Mouse (Mus musculus) v-Abl transformed pro-B cells (cell line): ENCODE measurements around the gene Cnga2.
"Not testable (repeated sequence)": the region's sequence is repeated elsewhere in the genome, so short reads cannot be mapped to it uniquely, and the experiment has no call there.

Experiments
- in situ Hi-C, 2 experiments: fragments of 400-800 bp; cut with MboI; formaldehyde crosslinking; loops; one replicate each; pipeline ENCODE4 v1.15.1; 2025; ENCODE audit not compliant: unreplicated experiment in 2 of 2

Cnga2 gene

GRCm38 (mm10) chrX:71991549-71991948, at the start of gene Cnga2:
Cnga2 (plus strand) TSS chrX:71991849.
- in situ Hi-C loops: no loop called here

- in situ Hi-C loops: loop anchor here (25.0 kb wide), 2 partner anchors 509 to 866 kb away; no protein-coding TSS in a partner anchor
Measured at GRCm38 (mm10) chrX:71946631-71947030, 45.0 kb upstream of the Cnga2 start.

GRCm38 (mm10) chrX:71958366-71958765, 33.3 kb upstream of the Cnga2 start:
- in situ Hi-C loops: no loop called here

GRCm38 (mm10) chrX:71962073-71963051, 29.3 kb upstream of the Cnga2 start, which contains the start of gene Prrg3:
Prrg3 (plus strand) TSS chrX:71962624.
- in situ Hi-C loops: no loop called here

- in situ Hi-C loops: no loop called here
Measured at GRCm38 (mm10) chrX:71963275-71963912, 28.3 kb upstream of the Cnga2 start.

GRCm38 (mm10) chrX:71968216-71968615, 23.4 kb upstream of the Cnga2 start:
- in situ Hi-C loops: no loop called here

GRCm38 (mm10) chrX:71968816-71969215, 22.8 kb upstream of the Cnga2 start:
- in situ Hi-C loops: no loop called here

GRCm38 (mm10) chrX:71971325-71971724, 20.3 kb upstream of the Cnga2 start:
- in situ Hi-C loops: no loop called here

GRCm38 (mm10) chrX:71972686-71973085, 19.0 kb upstream of the Cnga2 start, which contains the start of gene Fate1:
Fate1 (plus strand) TSS chrX:71972986.
- in situ Hi-C loops: no loop called here

- in situ Hi-C loops: not testable (repeated sequence)
Measured at GRCm38 (mm10) chrX:71977681-71978080, 14.0 kb upstream of the Cnga2 start.

GRCm38 (mm10) chrX:71980443-71980842, 11.2 kb upstream of the Cnga2 start:
- in situ Hi-C loops: no loop called here

GRCm38 (mm10) chrX:71981322-71981721, 10.3 kb upstream of the Cnga2 start:
- in situ Hi-C loops: no loop called here

- in situ Hi-C loops: no loop called here
Measured at GRCm38 (mm10) chrX:71983205-71983604, 8.4 kb upstream of the Cnga2 start.

- in situ Hi-C loops: no loop called here
Measured at GRCm38 (mm10) chrX:71983775-71984174, 7.9 kb upstream of the Cnga2 start.

- in situ Hi-C loops: no loop called here
Measured at GRCm38 (mm10) chrX:71995972-71996371, 4.3 kb downstream of the Cnga2 start.

- in situ Hi-C loops: no loop called here
Measured at GRCm38 (mm10) chrX:72009930-72010329, 18.3 kb downstream of the Cnga2 start.

- in situ Hi-C loops: no loop called here
Measured at GRCm38 (mm10) chrX:72012236-72012635, 20.6 kb downstream of the Cnga2 start.

- in situ Hi-C loops: no loop called here
Measured at GRCm38 (mm10) chrX:72012804-72013203, 21.2 kb downstream of the Cnga2 start.

- in situ Hi-C loops: no loop called here
Measured at GRCm38 (mm10) chrX:72022241-72022640, 30.6 kb downstream of the Cnga2 start.

- in situ Hi-C loops: no loop called here
Measured at GRCm38 (mm10) chrX:72022750-72023398, 31.2 kb downstream of the Cnga2 start.

GRCm38 (mm10) chrX:72023542-72023941, 31.9 kb downstream of the Cnga2 start:
- in situ Hi-C loops: no loop called here
